Mouse (Mus musculus): ENCODE measurements around the gene R3hdm4. TPM values are rescaled to one million over a fixed set of nuclear protein-coding genes. Genes with fewer than 3 reads are reported as not detected.
A peak's percentile ranks its signal among the peaks of the same experiment; 100 is the strongest.

R3hdm4 gene
- polyA plus RNA-seq, 1 experiment from 2014 or later, result 296 TPM

DNA sequence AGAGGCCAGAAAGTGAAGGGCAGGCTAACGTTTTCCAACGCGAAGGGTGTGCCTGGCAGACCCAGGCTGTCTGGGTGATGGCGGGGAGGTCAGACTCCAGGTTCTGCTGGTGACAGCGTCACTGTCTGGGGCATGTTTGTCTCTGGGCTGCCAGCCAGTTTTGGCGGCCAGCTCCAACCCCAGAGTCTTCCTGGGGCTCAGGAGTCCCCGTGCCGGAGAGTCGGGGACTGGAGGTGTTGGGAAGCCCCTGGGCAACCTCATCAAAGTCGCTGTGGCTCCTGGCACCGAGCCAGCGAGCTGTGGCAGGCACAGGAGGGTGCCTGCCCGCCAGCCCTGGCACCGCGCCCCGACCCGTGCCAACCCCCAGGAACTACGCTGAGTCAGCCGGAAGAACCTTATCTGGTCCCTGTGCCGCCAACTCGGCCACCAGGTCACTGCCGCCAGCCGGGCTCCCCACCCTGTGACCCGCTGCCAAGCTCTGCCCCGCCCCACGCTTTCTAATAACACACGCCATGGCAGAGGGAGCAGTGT, 16.0 kb upstream of the R3hdm4 start:
- H3K9me3 ChIP-seq, result no peaks in the 10 kb centered on the region
- H3K4me3 ChIP-seq, result no peak overlapping the region
- H3K27me3 ChIP-seq (replicated peaks), result no peaks in the 10 kb centered on the region
- 60% methylated on average over 27 of the region's 27 CpGs for WGBS
- H3K9ac ChIP-seq, result no peak overlapping the region
- no peak overlapping the region for H3K4me2 ChIP-seq
- ATAC-seq (replicated peaks), result no peak
- H3K36me3 ChIP-seq (replicated peaks), result no peaks in the 10 kb centered on the region; the same call in 1 of the 2 replicates
- peaks cover 34% of the 10 kb centered on the region for H3K4me1 ChIP-seq
- 0 out of 2 replicates have a peak overlapping the region, but pooled peaks have one; percentile 12 for H3K27ac ChIP-seq

DNA sequence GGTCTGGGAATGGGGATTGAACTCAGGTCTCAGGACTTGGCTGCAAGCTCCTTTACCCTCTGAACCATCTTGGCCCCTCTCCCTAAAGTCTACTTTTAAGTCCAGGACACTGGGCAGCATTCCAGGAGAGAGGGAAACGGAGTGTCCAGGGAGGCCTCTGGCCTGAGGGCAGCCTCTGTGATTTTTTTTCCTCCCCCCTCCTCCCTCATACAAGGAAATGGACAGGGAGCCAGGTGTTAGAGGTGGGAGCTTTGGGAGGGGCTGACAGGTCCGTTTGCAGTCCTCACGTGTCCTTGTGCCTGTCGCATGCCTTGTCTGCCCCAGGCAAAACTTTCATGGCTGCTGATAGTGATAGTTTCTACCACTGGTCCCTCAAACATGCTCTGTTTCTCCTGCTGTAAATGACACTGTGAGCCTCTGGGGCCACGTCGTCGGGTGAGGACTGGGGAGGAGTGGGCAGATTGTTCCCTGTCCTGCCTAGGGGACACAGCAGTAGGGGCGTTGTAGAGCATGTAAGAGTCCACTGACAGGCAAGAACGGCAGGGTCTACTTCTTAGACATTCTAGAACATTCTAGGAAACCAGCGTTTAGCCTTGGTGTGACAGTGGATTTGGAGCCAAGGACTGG, 15.4 kb upstream of the R3hdm4 start:
- no peak overlapping the region for H3K9ac ChIP-seq
- no peak for ATAC-seq (replicated peaks)
- H3K4me3 ChIP-seq, result no peak overlapping the region
- H3K4me2 ChIP-seq, result no peak overlapping the region
- WGBS, result 73% methylated on average over 10 of the region's 10 CpGs
- H3K9me3 ChIP-seq, result no peaks in the 10 kb centered on the region
- 0 out of 2 replicates have a peak overlapping the region, but pooled peaks have one; percentile 12 for H3K27ac ChIP-seq
- no peaks in the 10 kb centered on the region for H3K27me3 ChIP-seq (replicated peaks)
- peaks cover 34% of the 10 kb centered on the region for H3K4me1 ChIP-seq
- H3K36me3 ChIP-seq (replicated peaks), result peaks cover 1% of the 10 kb centered on the region; the same call in 1 of the 2 replicates

DNA sequence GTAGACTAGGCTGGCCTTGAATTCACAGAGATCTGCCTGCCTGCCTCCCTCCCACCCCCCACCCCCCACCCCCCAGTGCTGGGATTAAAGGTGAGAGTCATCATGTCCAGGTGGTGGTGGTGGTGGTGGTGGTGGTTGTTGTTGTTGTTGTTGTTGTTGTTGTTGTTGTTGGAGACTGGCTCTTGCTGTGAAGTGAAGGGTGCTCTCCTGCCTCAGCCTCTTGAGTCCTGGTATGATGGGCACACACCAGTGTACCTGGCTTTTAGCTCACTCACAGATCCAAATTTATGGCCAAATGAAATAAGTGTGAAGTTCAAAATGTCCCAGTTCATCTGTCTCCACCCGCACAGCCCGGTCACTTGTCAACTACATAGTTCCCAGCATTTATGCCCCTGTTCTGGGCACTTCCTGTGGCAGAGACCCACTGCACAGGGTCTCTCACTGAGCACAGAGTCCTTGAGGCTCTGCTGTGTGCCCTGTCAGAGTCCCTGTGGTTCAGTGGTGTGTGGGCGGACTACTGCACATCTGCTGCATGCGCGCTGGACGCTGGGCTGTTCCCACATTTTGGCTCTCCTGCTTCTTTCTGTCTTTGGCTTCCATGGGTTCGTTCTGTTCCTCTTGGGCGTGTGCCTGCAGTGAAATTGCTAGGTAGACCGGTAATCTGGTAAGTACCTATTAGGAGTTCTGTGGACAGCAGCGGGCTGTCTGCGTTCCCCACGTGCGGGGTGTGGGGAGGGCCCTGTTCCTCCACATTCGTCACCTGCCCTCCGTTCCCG, 14.0 kb upstream of the R3hdm4 start:
- 90% methylated on average over 16 of the region's 16 CpGs for WGBS
- no peak for ATAC-seq (replicated peaks)
- no peak overlapping the region for H3K4me3 ChIP-seq
- no peaks in the 10 kb centered on the region for H3K27me3 ChIP-seq (replicated peaks)
- H3K9me3 ChIP-seq, result no peaks in the 10 kb centered on the region
- H3K9ac ChIP-seq, result no peak overlapping the region
- H3K4me2 ChIP-seq, result no peak overlapping the region
- 0 out of 2 replicates have a peak overlapping the region, but pooled peaks have one; percentile 14 for H3K27ac ChIP-seq
- H3K36me3 ChIP-seq (replicated peaks), result peaks cover 6% of the 10 kb centered on the region; the same call in 1 of the 2 replicates
- peaks cover 34% of the 10 kb centered on the region for H3K4me1 ChIP-seq

DNA sequence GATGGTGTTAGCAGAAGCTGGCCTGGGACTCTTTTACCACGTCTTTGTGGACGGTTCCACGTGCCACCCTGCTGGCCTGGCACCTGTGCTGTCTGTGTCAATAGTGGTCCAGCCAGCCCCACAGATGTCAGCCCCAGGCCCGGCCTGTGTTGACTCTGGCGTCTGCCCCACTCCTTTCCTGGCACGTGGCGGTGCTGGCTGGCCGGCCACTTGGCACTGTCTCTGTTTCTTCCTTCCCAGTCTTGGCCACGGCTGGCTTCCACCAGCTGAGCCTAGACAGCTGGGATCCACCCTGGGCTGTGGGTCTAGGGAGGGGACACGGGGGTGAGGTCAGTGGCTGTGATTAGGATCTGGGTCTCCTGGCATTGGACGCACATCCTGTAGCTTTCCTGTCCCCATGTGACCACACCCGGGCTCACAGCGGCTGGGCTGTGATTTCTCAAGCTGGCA, 13.3 kb upstream of the R3hdm4 start:
- no peak overlapping the region for H3K9ac ChIP-seq
- ATAC-seq (replicated peaks), result peak; percentile 20; the same call in 1 of the 2 replicates
- H3K4me3 ChIP-seq, result no peak overlapping the region
- peaks cover 6% of the 10 kb centered on the region; the same call in 1 of the 2 replicates for H3K36me3 ChIP-seq (replicated peaks)
- no peaks in the 10 kb centered on the region for H3K27me3 ChIP-seq (replicated peaks)
- H3K4me2 ChIP-seq, result no peak overlapping the region
- no peaks in the 10 kb centered on the region for H3K9me3 ChIP-seq
- 0 out of 2 replicates have a peak overlapping the region, but pooled peaks have one; percentile 42 for H3K27ac ChIP-seq
- WGBS, result 71% methylated on average over 13 of the region's 13 CpGs
- H3K4me1 ChIP-seq, result peaks cover 41% of the 10 kb centered on the region

DNA sequence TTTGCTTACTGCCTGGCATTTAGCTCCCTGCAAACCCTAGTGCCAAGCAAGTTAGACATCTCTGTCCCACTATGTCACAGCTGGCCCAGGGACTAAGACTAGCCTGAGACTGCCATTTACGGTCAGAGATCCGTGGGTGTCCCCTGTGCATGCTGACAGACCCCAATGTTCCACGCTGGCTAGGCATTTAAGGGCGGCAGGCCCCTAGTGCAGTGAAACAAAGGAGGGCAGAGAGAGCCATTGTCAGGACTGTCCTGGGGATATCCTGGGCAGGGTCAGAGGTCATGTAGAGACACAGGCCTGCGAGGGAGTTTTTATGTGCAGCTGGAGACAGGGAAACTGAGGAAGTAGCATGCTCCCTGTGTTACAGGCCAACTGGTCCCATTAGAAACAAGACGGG, 12.9 kb upstream of the R3hdm4 start:
- 36% methylated on average over 6 of the region's 6 CpGs for WGBS
- Histone ChIP-seq H3K4me3 (no peak overlapping the region), H3K27me3 (replicated peaks) (no peaks in the 10 kb centered on the region), H3K9me3 (no peaks in the 10 kb centered on the region), H3K4me2 (no peak overlapping the region), H3K27ac (peak overlapping the region; percentile 42; the same call in 1 of the 2 replicates), H3K4me1 (peaks cover 45% of the 10 kb centered on the region), H3K9ac (no peak overlapping the region), H3K36me3 (replicated peaks) (peaks cover 6% of the 10 kb centered on the region; the same call in 1 of the 2 replicates)
- ATAC-seq (replicated peaks), result no peak

DNA sequence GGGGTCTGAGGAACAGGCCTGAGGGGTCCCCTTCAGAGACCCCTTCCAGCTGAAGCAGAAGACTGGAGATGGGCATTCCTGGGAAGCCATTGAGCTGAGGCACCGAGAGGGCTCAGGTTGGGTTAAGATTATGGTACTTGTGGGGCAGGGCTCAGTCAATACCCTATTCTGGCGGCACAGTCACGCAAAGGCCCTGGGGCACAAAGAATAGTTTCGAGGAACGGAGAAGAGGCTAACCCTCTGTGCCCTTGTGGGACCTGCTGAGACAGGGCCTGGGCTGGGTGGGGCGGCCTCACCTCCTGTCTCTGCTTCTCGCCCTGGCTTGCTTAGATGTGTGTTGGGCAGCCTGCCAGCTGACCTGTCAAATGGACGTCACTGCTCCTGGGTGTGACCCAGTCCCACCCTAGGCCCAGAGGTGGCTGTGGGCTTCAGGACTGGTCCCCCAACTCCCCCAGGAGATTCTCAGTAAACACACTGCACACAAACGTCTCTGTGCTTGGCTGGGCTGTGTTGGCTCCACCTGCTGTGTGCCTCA, 12.2 kb upstream of the R3hdm4 start:
- H3K4me1 ChIP-seq, result peaks cover 50% of the 10 kb centered on the region
- H3K9me3 ChIP-seq, result no peaks in the 10 kb centered on the region
- H3K9ac ChIP-seq, result no peak overlapping the region
- 69% methylated on average over 9 of the region's 9 CpGs for WGBS
- H3K36me3 ChIP-seq (replicated peaks), result peaks cover 6% of the 10 kb centered on the region; the same call in 1 of the 2 replicates
- ATAC-seq (replicated peaks), result no peak
- H3K4me2 ChIP-seq, result 0 out of 2 replicates have a peak overlapping the region, but pooled peaks have one; percentile 2
- no peaks in the 10 kb centered on the region for H3K27me3 ChIP-seq (replicated peaks)
- peak overlapping the region; percentile 42; the same call in 1 of the 2 replicates for H3K27ac ChIP-seq
- no peak overlapping the region for H3K4me3 ChIP-seq

DNA sequence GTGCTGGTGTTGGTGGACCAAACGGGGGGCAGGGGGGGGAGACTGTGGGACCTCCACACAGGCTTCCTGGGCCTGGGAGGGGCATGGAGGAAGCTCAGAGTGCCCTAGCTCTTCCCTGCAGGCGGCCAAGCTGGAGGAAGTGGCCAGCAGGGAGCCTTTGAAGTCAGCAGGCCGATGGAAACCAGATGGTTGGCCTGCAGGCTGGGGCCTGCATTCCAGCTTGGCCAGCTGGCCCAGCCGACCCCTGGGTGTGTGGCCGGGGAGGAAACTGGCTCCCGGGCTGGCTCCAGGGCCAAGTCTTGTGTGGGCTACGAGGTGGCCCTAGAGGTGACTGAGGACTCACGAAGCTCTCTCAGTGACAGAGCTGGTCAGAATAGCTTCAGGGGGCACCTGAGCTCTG, 11.7 kb upstream of the R3hdm4 start:
- Histone ChIP-seq H3K4me1 (peaks cover 50% of the 10 kb centered on the region), H3K4me2 (no peak overlapping the region), H3K36me3 (replicated peaks) (peaks cover 6% of the 10 kb centered on the region; the same call in 1 of the 2 replicates), H3K27me3 (replicated peaks) (no peaks in the 10 kb centered on the region), H3K27ac (peak overlapping the region; percentile 39; the same call in 1 of the 2 replicates), H3K4me3 (no peak overlapping the region), H3K9ac (no peak overlapping the region), H3K9me3 (no peaks in the 10 kb centered on the region)
- WGBS, result 27% methylated on average over 8 of the region's 8 CpGs
- ATAC-seq (replicated peaks), result no peak

DNA sequence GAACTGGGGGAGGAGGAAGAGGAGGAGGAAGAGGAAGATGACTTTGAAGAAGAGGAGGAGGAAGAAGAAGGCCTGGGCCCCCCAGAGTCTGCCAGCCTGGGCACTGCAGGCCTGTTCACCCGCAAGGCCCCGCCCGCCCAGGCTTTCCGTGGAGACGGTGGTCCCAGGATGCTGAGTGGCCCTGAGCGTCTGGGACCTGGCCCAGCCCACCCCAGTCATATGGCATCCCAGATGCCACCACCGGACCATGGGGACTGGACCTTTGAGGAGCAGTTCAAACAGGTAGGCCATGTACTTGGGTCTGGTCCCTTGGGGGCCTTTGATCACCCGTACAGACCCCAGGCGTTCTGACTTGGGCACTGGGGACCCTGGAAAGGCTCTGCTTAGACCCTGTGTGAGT, 10.8 kb upstream of the R3hdm4 start:
- Histone ChIP-seq H3K9ac (no peak overlapping the region), H3K27me3 (replicated peaks) (no peaks in the 10 kb centered on the region), H3K27ac (no peak overlapping the region), H3K4me2 (no peak overlapping the region), H3K4me3 (no peak overlapping the region), H3K9me3 (no peaks in the 10 kb centered on the region), H3K36me3 (replicated peaks) (peaks cover 6% of the 10 kb centered on the region; the same call in 1 of the 2 replicates), H3K4me1 (peaks cover 43% of the 10 kb centered on the region)
- ATAC-seq (replicated peaks), result no peak
- 83% methylated on average over 9 of the region's 9 CpGs for WGBS

DNA sequence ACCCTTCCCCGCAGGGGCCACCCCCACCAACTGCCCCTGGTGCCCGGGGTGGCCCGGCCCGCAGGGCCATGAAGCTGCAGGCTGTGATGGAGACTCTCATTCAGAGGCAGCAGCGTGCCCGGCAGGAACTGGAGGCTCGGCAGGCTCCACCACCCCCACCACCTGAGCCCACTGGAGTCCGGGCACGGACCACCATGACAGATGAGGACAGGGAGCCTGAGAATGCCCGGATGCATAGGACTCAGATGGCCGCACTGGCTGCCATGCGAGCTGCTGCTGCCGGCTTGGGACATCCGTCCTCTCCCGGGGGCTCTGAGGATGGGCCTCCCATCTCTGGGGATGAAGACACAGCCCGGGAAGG, 9.8 kb upstream of the R3hdm4 start:
- H3K27ac ChIP-seq, result no peak overlapping the region
- H3K9ac ChIP-seq, result no peak overlapping the region
- peaks cover 46% of the 10 kb centered on the region for H3K4me1 ChIP-seq

DNA sequence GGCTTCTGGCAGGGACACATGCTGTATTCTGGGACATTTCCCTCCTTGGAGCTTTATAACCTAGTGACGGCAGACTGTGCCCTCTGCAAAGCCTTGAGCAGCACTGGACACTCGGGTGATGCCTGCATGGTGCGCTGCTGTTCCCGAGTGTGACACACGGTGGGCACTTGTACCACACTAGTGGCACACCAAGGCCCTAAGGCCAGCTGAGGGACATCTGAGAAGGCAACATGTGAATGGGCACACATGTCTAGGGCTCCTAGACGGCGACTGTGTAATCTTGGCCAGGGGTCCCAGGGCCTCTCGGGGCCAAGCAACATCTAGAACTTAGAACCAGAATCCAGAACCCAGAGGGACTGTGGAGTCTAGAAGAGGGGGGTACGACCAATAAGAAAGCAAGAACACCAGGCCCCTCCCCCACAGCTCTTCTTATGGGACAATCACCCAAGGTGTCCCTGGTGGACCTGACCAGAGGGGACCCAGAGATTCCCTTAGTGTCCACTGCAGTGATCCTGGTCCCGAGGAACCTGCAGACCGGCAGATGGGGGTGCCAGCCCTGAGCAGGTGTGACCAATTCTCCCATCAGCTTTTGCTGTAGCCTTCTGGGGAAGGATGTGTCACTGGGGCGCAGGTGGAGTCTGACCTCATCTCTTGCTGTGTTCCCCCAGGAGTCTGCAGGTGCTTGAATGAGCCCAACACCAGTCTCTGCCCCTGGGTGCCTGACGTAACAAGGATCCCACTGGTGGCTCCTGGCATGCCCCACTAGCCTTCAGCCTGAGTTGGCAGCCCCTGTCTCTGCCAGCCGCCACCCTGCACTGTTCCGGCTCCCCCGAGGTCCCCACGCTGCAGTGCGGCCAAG, 9.2 kb upstream of the R3hdm4 start:
- Histone ChIP-seq H3K27me3 (replicated peaks) (no peaks in the 10 kb centered on the region), H3K4me2 (0 out of 2 replicates have a peak overlapping the region, but pooled peaks have one; percentile 81), H3K4me1 (peaks cover 50% of the 10 kb centered on the region), H3K9ac (no peak overlapping the region), H3K27ac (no peak overlapping the region), H3K9me3 (no peaks in the 10 kb centered on the region), H3K36me3 (replicated peaks) (peaks cover 6% of the 10 kb centered on the region; the same call in 1 of the 2 replicates), H3K4me3 (no peak overlapping the region)
- WGBS, result 85% methylated on average over 18 of the region's 18 CpGs
- ATAC-seq (replicated peaks), result no peak

More for the DNA sequence above, 9.8 kb upstream of the R3hdm4 start:
- no peak for ATAC-seq (replicated peaks)
- H3K36me3 ChIP-seq (replicated peaks), result peaks cover 6% of the 10 kb centered on the region; the same call in 1 of the 2 replicates
- no peaks in the 10 kb centered on the region for H3K27me3 ChIP-seq (replicated peaks)
- H3K9me3 ChIP-seq, result no peaks in the 10 kb centered on the region
- H3K4me3 ChIP-seq, result no peak overlapping the region
- WGBS, result 79% methylated on average over 16 of the region's 16 CpGs
- no peak overlapping the region for H3K4me2 ChIP-seq

DNA sequence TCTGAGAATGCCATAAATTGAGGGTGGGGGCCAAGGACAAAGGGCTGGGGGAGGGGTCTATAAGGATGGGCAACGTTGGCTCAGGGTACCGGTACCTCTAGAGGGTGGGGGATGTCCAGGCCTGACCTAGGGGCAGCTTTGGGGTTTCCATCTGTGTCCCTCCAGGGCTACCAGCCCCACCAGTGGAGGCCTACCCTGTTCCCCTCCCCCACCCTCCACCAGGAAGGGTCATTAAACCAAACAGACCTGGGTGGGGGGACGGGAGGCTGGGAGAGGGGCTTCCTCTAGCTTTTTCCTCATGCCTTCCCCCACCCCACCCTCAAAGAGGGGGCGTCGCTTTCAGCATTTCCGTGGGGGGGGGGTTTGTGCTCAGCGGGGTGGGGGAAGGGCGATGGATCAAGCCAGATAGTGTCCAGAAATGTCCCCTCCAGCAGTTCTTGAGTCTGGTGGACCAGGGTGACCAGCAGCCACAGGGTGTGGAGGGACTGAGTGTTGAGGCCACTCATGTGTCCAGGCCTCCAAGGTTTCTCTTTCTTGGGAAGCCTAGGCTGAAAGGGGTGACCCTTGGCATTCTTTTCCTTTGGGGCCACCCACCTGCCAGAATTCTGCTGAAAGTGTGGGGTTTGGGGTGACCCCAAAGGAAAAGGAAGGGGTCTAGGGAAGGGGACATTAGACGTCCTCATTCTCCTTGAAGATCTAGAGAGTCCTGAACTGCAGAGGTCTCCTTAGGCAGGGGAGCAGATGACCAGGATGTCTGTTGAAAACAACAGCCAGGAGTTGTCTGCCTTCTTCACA, 8.1 kb upstream of the R3hdm4 start:
- Histone ChIP-seq H3K4me1 (peaks cover 51% of the 10 kb centered on the region), H3K9ac (peak overlapping the region; percentile 35), H3K36me3 (replicated peaks) (peaks cover 6% of the 10 kb centered on the region; the same call in 1 of the 2 replicates), H3K27me3 (replicated peaks) (no peaks in the 10 kb centered on the region), H3K9me3 (no peaks in the 10 kb centered on the region), H3K27ac (peak overlapping the region; percentile 89), H3K4me2 (peak overlapping the region; percentile 81), H3K4me3 (peak overlapping the region; percentile 92)
- no peak for ATAC-seq (replicated peaks)
- WGBS, result 28% methylated on average over 9 of the region's 9 CpGs

Measured in midbrain, embryonic 15.5 days (tissue).